ENCODE assay signal across 9 mouse cellular contexts in the genomic region with DNA sequence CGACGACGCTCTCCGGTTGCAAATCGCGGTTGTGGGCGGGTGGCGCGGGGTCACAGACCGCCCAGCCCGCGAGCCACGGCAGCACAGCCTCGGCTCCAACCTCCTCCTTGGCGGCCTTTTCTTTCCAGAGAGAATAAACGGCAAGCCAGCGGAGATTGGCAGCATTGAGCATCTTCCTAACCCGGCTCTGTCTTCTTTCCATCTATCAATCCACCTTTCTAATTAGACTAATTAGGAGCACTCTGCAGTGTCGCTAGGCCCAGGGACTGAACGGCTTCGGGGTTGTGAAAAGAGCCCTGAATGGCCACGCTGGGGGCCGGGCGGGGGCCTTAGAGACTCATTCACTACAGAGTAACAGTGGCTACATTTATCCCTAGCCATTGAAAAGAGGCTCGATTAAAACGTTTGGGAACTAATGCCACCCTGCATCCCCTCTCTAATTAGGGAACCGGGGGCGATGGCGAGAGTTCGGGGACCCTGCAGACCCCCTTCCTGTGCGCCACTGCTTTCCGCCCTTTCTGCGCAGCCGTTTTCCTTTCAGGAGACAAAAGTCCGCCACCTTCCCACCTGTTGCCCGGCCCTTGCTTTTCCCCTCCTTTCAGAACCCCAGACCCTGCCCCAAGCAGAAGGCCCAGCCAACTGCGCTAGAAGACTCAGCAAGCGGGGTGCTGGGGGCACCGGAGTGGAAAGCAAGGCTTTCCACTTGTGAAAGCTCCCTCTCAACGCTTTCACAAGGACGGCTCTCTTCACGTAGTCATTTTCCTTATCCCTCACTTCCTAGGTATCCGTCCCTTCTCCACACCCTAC. TPM values are rescaled to one million over a fixed set of nuclear protein-coding genes. Genes with fewer than 3 reads are reported as not detected.
DNase-seq lines count a peak whose midpoint lies in the region; ATAC-seq and TF ChIP-seq lines count a peak whose summit lies in the region.
"Had no signal": no experiment of that assay in that cellular context is flagged by ENCODE, and none has a peak within 500 bp of the region (broad histone marks: within the 10 kb centered on the region; RNA-seq: fewer than 3 reads in every experiment).

No protein-coding gene starts in this region.

- peak overlapping the region; percentile 92 for H3K27ac ChIP-seq in kidney, embryonic 15.5 days
- H3K27ac ChIP-seq in hindbrain, postnatal 0 days, result no peak overlapping the region
- no peak overlapping the region for H3K27ac ChIP-seq in neural tube, embryonic 12.5 days

- no peak for TF ChIP-seq CTCF in hindbrain, postnatal 0 days (IDR thresholded peaks at IDR 0.05; ENCODE audit: low read depth)

- 0 out of 2 replicates have a peak overlapping the region, but pooled peaks have one; percentile 36 for H3K9ac ChIP-seq in kidney, embryonic 15.5 days
- no peak overlapping the region for H3K9ac ChIP-seq in hindbrain, postnatal 0 days (replicated peaks; ENCODE audit: low read length)
- no peak overlapping the region for H3K9ac ChIP-seq in neural tube, embryonic 12.5 days

- peaks cover 85% of the 10 kb centered on the region for H3K27me3 ChIP-seq in kidney, embryonic 15.5 days
- H3K27me3 ChIP-seq in hindbrain, postnatal 0 days (ENCODE audit: insufficient read depth, low read length), result peaks cover 84% of the 10 kb centered on the region
- peaks cover 91% of the 10 kb centered on the region for H3K27me3 ChIP-seq in neural tube, embryonic 12.5 days (replicated peaks)

- WGBS in kidney, embryonic 15.5 days, result 4% methylated on average over 43 of the region's 43 CpGs
- under 1% methylated on average over 43 of the region's 43 CpGs for WGBS in hindbrain, postnatal 0 days
- WGBS in neural tube, embryonic 12.5 days, result under 1% methylated on average over 43 of the region's 43 CpGs

- H3K4me1 ChIP-seq in kidney, embryonic 15.5 days, result peaks cover 23% of the 10 kb centered on the region
- H3K4me1 ChIP-seq in hindbrain, postnatal 0 days (ENCODE audit: insufficient read depth, low read length), result no peaks in the 10 kb centered on the region
- peaks cover 13% of the 10 kb centered on the region for H3K4me1 ChIP-seq in neural tube, embryonic 12.5 days

- peak; percentile 40 for ATAC-seq in kidney, embryonic 15.5 days (replicated peaks; ENCODE audit: low FRiP score)
- no peak for ATAC-seq in hindbrain, postnatal 0 days
- ATAC-seq in neural tube, embryonic 12.5 days (ENCODE audit: low FRiP score, low read depth), result no peak
- ATAC-seq in megakaryocyte progenitor cell, adult 5-6 weeks (replicated peaks; ENCODE audit: poor library complexity), result no peak

- no peaks in the 10 kb centered on the region for H3K9me3 ChIP-seq in kidney, embryonic 15.5 days (replicated peaks)
- H3K9me3 ChIP-seq in hindbrain, postnatal 0 days (ENCODE audit: low read length), result peaks cover 3% of the 10 kb centered on the region; the same call in 1 of the 2 replicates
- H3K9me3 ChIP-seq in neural tube, embryonic 12.5 days, result no peaks in the 10 kb centered on the region

- peak overlapping the region; percentile 72 for H3K4me2 ChIP-seq in kidney, embryonic 15.5 days
- peak overlapping the region; percentile 31 for H3K4me2 ChIP-seq in hindbrain, postnatal 0 days (ENCODE audit: low read depth, low read length)
- H3K4me2 ChIP-seq in neural tube, embryonic 12.5 days (replicated peaks), result peak overlapping the region; percentile 56

- no peak for DNase-seq in kidney, postnatal 14 days
- DNase-seq in embryo, embryonic 9.5 days (ENCODE audit: extremely low spot score), result peak; percentile 53
- no peak for DNase-seq in hindbrain, postnatal 0 days (ENCODE audit: low spot score)
- DNase-seq in right cerebral cortex, postnatal 4 days, result no peak
- no peak for DNase-seq in MN1 (ENCODE audit: low spot score)
- DNase-seq: cerebellum, adult 8-10 months had no signal

- no peaks in the 10 kb centered on the region for H3K36me3 ChIP-seq in kidney, embryonic 15.5 days
- no peaks in the 10 kb centered on the region for H3K36me3 ChIP-seq in hindbrain, postnatal 0 days (ENCODE audit: insufficient read depth, low read length)
- H3K36me3 ChIP-seq in neural tube, embryonic 12.5 days, result no peaks in the 10 kb centered on the region

- H3K4me3 ChIP-seq in kidney, embryonic 15.5 days (replicated peaks), result peak overlapping the region; percentile 43
- H3K4me3 ChIP-seq in hindbrain, postnatal 0 days (ENCODE audit: low read length), result peak overlapping the region; percentile 7
- peak overlapping the region; percentile 22 for H3K4me3 ChIP-seq in neural tube, embryonic 12.5 days

RNA-seq across cellular contexts. Expression of gene Foxd1, which starts 12.6 kb away (rescaled TPM):
- 4.7 and 5.0 TPM in 2 replicates for polyA plus RNA-seq in kidney, embryonic 15.5 days (2015; fragmentation: Nextera tagmentation; extraction: Ambion mirVana)
- total RNA-seq in hindbrain, postnatal 0 days (2014; rRNA removed), result 1.6 and 2.1 TPM in 2 replicates
- 0.74 and 0.88 TPM in 2 replicates for polyA plus RNA-seq in hindbrain, postnatal 0 days (2015; fragmentation: Nextera tagmentation; extraction: Ambion mirVana)
- 4.9 and 5.7 TPM in 2 replicates for polyA plus RNA-seq in neural tube, embryonic 12.5 days (2016; fragmentation: Nextera tagmentation; extraction: Ambion mirVana)
- total RNA-seq in megakaryocyte progenitor cell, adult 5-6 weeks (2015), result not detected in 2 replicates
- not detected in 2 replicates for total RNA-seq in megakaryocyte progenitor cell, adult 5-6 weeks (2017)

RNA-seq across cellular contexts. Expression of gene Btf3, which starts 49.9 kb away (rescaled TPM):
- 689 and 781 TPM in 2 replicates for polyA plus RNA-seq in kidney, embryonic 15.5 days (2015; fragmentation: Nextera tagmentation; extraction: Ambion mirVana)
- 181 and 252 TPM in 2 replicates for total RNA-seq in hindbrain, postnatal 0 days (2014; rRNA removed)
- polyA plus RNA-seq in hindbrain, postnatal 0 days (2015; fragmentation: Nextera tagmentation; extraction: Ambion mirVana), result 476 and 491 TPM in 2 replicates
- polyA plus RNA-seq in neural tube, embryonic 12.5 days (2016; fragmentation: Nextera tagmentation; extraction: Ambion mirVana), result 648 and 669 TPM in 2 replicates
- 1,345 and 1,405 TPM in 2 replicates for total RNA-seq in megakaryocyte progenitor cell, adult 5-6 weeks (2015)
- total RNA-seq in megakaryocyte progenitor cell, adult 5-6 weeks (2017), result 2,105 and 2,157 TPM in 2 replicates
